Mouse (Mus musculus) olfactory bulb, adult 2 months (tissue): ENCODE measurements around the gene Naa35. TPM values are rescaled to one million over a fixed set of nuclear protein-coding genes. Genes with fewer than 3 reads are reported as not detected.
"Not testable (repeated sequence)": the region's sequence is repeated elsewhere in the genome, so short reads cannot be mapped to it uniquely, and the experiment has no call there.

Source experiments
- H3K27ac ChIP-seq: fragments of 200-500 bp; 2 replicates; pipeline ENCODE4 v1.5.1; 2012; ENCODE audit warnings: low read depth, low read length; ENCODE audit not compliant: insufficient read depth
- H3K4me1 ChIP-seq: fragments of 200-500 bp; 2 replicates; pipeline ENCODE4 v1.6.1; 2012; ENCODE audit warnings: low read length; ENCODE audit not compliant: control insufficient read depth, insufficient read depth
- H3K4me3 ChIP-seq: fragments of 200-500 bp; 2 replicates; pipeline ENCODE4 v1.5.1; 2012; ENCODE audit warnings: mild to moderate bottlenecking, low read depth, low read length, moderate library complexity; ENCODE audit not compliant: insufficient read depth
- CTCF ChIP-seq: fragments of 200-500 bp; IDR thresholded peaks from 2 replicates; pipeline ENCODE4 v1.5.1; 2012; ENCODE audit warnings: low read depth, mild to moderate bottlenecking, low read length, moderate library complexity; ENCODE audit not compliant: insufficient read depth
- POLR2A ChIP-seq: fragments of 200-500 bp; IDR thresholded peaks from 2 replicates; pipeline ENCODE4 v1.6.1; 2012; ENCODE audit warnings: mild to moderate bottlenecking, low read depth, low read length, moderate library complexity; ENCODE audit not compliant: insufficient read depth
- WGBS: fragments of 180-500 bp; shearing (Covaris S2); methylation state at CpG from one replicate; pipeline ENCODE4 v1.1.7; 2018; 5-methylcytosine and 5-hydroxymethylcytosine counted together
- polyA plus RNA-seq: library from polyadenylated mRNA; stranded (reverse); fragments of >200 nt; gene quantifications from 2 replicates; pipeline ENCODE4 v1.2.4, GENCODE M21; 2012; ENCODE audit warnings: low replicate concordance; ENCODE audit not compliant: missing spikeins, insufficient read depth, insufficient read length

Naa35 gene
- polyA plus RNA-seq, 1 experiment = not detected

DNA sequence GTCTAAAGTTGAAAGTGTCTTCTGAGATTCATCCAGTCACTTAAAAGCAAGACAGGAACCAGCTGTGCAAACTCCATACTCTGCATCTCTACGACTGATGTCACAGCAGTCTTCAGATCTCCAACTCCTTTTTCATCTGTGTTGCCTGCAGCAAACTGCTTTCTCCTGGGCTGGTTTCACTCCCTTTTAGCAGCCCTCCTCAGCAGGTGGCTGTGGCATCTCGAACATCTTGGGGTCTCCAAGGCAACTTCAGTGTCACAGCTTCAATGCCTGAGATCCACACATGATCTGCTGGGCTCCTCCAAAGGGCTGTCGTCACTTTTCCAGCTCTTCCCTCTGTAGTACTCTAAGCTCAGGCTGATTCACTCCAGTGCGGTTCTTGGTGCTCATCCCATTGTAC lies 5.6 kb downstream of the Naa35 start:
- TF ChIP-seq POLR2A (no peak), CTCF (no peak)
- no peak overlapping the region for H3K27ac ChIP-seq
- H3K4me1 ChIP-seq = peaks cover 8% of the 10 kb centered on the region
- H3K4me3 ChIP-seq = no peak overlapping the region
- 84% methylated on average over 4 of the region's 4 CpGs for WGBS

DNA sequence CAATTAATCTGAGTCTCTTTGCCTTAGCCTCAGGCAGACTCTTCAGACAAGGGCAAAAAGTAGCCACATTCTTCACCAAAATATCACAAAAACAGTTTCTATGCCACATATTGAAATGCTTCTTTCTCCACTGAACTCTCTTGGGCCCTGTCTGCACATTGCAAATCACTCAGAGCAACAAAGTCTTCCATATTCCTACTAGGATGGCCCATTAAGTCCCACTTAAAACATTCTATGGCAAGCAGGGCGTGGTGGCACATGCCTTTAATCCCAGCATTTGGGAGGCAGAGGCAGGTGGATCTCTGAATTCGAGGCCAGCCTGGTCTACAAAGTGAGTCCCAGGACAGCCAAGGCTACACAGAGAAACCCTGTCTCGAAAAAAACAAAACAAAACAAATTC lies 7.0 kb downstream of the Naa35 start:
- not testable (repeated sequence) for H3K4me1 ChIP-seq, H3K4me3 ChIP-seq, H3K27ac ChIP-seq
- 95% methylated on average over 3 of the region's 3 CpGs for WGBS

DNA sequence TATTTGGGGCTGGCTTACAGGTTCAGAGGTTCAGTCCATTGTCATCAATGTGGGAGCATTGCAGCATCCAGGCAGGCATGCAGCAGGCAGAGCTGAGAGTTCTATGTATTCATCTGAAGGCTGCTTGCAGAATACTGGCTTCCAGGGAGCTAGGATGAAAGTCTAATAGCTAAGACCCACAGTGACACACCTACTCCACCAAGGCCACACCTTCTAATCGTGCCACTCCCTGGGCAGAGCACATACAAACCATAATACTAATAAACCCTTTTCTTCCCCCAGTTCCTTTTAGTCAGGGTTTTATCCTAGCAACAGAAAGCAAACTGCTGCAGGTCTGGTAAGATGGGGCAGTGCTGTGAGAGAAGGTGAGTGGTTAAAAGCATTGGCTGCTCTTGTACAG lies 7.6 kb downstream of the Naa35 start:
- WGBS = 97% methylated on average over 1 of the region's 1 CpGs
- Histone ChIP-seq H3K27ac (no peak overlapping the region), H3K4me1 (peaks cover under 1% of the 10 kb centered on the region), H3K4me3 (no peak overlapping the region)
- no peak for TF ChIP-seq POLR2A
- no peak for TF ChIP-seq CTCF

DNA sequence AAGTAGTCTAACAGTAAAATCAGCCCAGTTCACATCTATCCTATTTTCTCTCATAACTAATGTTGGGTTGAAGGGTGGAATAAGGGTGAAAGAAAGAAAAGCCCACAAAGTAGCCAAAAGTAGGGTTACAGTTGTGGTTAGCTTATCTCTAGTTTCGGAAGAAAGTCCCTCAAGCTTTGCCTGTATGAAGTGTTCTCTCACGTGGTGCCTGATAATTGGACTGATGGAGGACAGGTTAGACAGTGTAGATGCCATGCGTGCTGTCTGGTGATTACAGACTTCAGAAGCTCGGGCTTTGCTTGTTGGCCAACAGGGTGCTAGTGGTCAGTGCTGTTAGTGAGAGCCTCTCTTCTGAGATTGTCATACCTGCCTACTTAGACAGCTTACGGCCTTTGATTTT lies 18.0 kb downstream of the Naa35 start:
- no peak for TF ChIP-seq CTCF
- no peak for TF ChIP-seq POLR2A
- 97% methylated on average over 5 of the region's 5 CpGs for WGBS
- Histone ChIP-seq H3K27ac (no peak overlapping the region), H3K4me1 (peaks cover 2% of the 10 kb centered on the region; the same call in 1 of the 2 replicates), H3K4me3 (no peak overlapping the region)

DNA sequence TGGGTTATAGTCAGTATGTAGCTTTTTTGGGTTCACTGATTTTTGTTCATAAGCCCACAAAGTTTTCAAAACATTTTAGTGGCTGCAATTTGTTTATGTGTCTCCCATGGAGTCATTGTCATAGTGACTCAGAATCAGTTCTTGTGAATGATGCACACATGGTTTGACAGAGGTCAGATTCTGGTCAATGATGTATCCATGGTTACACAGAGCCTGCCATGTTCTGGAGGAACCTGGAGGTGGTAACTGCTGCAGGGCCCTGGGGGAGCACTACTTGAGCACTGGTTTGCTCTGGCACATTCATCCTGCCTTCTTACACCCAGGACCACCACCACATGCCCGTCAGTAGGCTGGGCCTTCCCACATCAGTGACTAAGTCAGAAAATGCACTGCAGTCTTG lies 19.5 kb downstream of the Naa35 start:
- WGBS = 82% methylated on average over 1 of the region's 1 CpGs
- Histone ChIP-seq H3K4me1 (peaks cover 2% of the 10 kb centered on the region; the same call in 1 of the 2 replicates), H3K27ac (no peak overlapping the region), H3K4me3 (no peak overlapping the region)
- TF ChIP-seq POLR2A (no peak), CTCF (no peak)

DNA sequence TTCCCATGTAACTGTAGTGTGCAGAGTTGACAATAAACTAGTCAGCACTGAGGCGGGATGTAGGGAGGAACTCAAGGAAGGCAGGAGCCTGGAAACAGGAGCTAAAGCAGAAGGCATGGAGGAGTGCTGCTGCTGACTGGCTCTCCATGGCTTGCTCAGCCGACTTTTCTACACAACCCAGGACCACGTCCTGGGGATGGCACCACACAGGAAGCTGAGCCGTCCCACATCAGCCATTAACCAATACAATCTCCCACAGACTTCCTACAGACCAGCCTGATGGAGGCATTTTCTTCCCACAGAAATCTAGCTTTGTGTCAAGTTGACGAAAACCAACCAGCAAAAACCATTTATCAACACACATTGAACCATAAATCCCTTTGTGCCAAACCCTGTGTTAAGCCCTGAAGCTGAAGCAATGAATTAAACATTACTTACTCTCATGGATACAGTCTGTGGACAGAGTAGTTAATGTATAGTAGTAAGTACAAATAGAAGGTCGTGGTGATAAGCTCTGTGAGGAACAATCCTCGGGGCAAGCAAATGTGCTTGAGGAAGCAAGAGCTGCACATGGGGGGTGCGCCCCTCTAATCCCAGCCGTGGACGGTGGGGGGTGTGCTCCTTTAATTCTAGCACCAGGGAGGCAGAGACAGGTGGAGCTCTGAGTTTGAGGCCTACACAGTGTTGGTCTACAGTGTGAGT lies 20.3 kb downstream of the Naa35 start:
- H3K4me3 ChIP-seq = no peak overlapping the region
- WGBS = 71% methylated on average over 10 of the region's 10 CpGs
- no peak overlapping the region for H3K27ac ChIP-seq
- H3K4me1 ChIP-seq = no peaks in the 10 kb centered on the region
- TF ChIP-seq CTCF (no peak), POLR2A (no peak)

DNA sequence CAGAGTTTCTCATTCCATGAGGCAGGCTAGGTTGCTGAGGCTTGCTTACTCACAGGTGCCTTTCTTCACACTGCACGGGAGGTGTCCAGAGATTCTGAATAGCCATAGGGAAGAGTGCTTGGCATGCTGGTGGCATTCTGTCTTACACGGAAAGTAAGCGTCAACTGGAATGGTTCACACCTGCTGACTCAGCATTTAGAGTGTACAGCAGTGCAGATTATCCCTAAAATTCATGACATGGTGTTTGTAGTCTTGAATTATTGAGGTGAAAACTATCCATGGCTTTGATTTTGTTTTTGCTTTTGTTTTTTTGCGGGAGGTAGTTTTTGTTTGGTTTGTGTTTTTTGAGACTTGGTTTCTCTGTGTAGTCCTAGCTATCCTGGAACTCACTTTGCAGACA lies 24.8 kb downstream of the Naa35 start:
- Histone ChIP-seq H3K4me1 (no peaks in the 10 kb centered on the region), H3K4me3 (no peak overlapping the region), H3K27ac (no peak overlapping the region)
- no peak for TF ChIP-seq CTCF
- no peak for TF ChIP-seq POLR2A
- WGBS = 92% methylated on average over 4 of the region's 4 CpGs

DNA sequence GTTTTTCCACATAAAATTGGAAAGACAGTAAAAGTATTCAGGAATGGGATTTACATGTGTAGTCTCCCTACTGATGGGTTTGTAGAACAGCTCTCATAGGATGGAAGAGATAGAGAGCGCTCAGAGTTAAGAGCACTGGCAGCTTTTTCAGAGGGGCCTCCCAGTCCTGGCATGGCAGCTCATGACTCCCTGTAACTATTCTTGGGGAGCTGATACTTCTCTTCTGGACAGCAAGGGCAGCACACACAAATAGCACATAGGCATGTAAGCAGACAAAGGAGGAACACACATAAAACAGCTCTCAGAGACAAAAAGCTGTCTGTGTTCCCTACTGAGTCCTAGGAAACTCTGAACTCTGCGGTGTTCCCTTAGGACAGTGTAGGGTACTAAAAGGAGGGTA lies 25.4 kb downstream of the Naa35 start:
- no peak for TF ChIP-seq CTCF
- TF ChIP-seq POLR2A = no peak
- WGBS = 95% methylated on average over 2 of the region's 2 CpGs

DNA sequence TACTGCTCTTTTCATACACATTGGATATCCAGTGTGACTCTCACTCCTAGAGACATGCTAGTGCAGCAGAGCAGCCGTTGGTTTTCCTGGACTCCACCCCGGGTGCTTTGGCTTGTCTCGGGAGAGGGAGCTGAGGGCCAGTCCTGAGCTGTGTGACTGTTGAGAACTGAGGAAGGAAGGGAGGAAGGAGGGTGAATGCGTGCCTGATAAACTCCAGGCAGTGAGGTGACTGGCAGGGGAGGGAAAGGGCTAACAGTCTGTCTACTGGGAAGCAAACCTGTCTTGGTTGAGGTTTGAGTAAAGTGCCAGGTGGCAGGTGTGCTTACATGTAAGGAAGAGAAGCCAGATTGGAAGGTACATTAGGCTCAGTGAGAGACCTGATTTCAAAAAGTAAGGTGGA lies 28.8 kb downstream of the Naa35 start:
- peaks cover 3% of the 10 kb centered on the region for H3K4me1 ChIP-seq
- TF ChIP-seq POLR2A (no peak), CTCF (no peak)
- H3K27ac ChIP-seq = no peak overlapping the region
- H3K4me3 ChIP-seq = no peak overlapping the region
- WGBS = 83% methylated on average over 4 of the region's 4 CpGs

More for the DNA sequence above, 25.4 kb downstream of the Naa35 start:
- Histone ChIP-seq H3K4me1 (peaks cover 3% of the 10 kb centered on the region), H3K4me3 (no peak overlapping the region), H3K27ac (no peak overlapping the region)

DNA sequence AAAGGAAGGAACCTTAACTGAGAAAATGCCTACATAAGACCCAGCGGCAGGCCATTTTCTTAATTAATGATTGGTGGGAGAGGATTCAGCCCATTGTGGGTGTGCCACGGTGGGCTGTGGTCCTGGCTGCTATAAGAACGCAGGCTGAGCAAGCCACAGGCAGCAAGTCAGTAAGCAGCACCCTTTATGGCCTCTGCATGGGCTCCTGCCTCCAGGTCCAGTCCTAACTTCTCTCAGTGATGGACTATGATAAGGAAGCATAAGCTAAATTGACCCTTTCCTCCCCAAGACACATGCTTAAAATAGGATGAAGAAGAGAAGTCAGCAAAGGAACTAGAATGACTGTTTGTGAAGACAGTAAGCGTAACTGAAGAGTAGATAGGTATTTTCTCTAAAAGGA lies 30.1 kb downstream of the Naa35 start:
- Histone ChIP-seq H3K27ac (no peak overlapping the region), H3K4me3 (no peak overlapping the region), H3K4me1 (peaks cover 3% of the 10 kb centered on the region)
- TF ChIP-seq CTCF (no peak), POLR2A (no peak)
- 80% methylated on average over 4 of the region's 4 CpGs for WGBS
